Mouse (Mus musculus) forebrain, embryonic 14.5 days (tissue): ENCODE results near the gene Filip1l. TPM values are rescaled to one million over a fixed set of nuclear protein-coding genes. Genes with fewer than 3 reads are reported as not detected.

Experiments used
- ATAC-seq: fragments of 200-750 bp; cut with Nextera tagmentation; 2 replicates; pipeline ENCODE4 v1.8.0; 2017; ENCODE audit warnings: mild to moderate bottlenecking, moderate library complexity
- DNase-seq: peaks from one replicate; pipeline ENCODE4 v3.0.0-alpha.2; 2015; ENCODE audit warnings: low spot score
- H3K27ac ChIP-seq: fragments of 300-500 bp; sonication (generic); 2 replicates; pipeline ENCODE4 v1.5.1; 2014; ENCODE audit warnings: low read depth, mild to moderate bottlenecking, control low read depth, low read length, moderate library complexity
- H3K27me3 ChIP-seq: fragments of 300-500 bp; sonication (generic); replicated peaks from 2 replicates; pipeline ENCODE4 v1.6.1; 2014; ENCODE audit warnings: low read length, control low read depth, mixed read lengths; ENCODE audit not compliant: control insufficient read depth, insufficient read depth
- H3K36me3 ChIP-seq: fragments of 300-500 bp; sonication (generic); 2 replicates; pipeline ENCODE4 v1.6.1; 2014; ENCODE audit warnings: low read length, control low read depth; ENCODE audit not compliant: control insufficient read depth, insufficient read depth
- H3K4me1 ChIP-seq: fragments of 300-500 bp; sonication (generic); 2 replicates; pipeline ENCODE4 v1.6.1; 2014; ENCODE audit warnings: antibody characterized with exemption, low read length, control low read depth; ENCODE audit not compliant: control insufficient read depth, insufficient read depth
- H3K4me2 ChIP-seq: fragments of 300-500 bp; sonication (generic); 2 replicates; pipeline ENCODE4 v1.6.1; 2014; ENCODE audit warnings: mild to moderate bottlenecking, control low read depth, low read length
- H3K4me3 ChIP-seq: fragments of 300-500 bp; sonication (generic); 2 replicates; pipeline ENCODE4 v1.5.1; 2014; ENCODE audit warnings: low read depth, low read length, control low read depth
- H3K9ac ChIP-seq: fragments of 300-500 bp; sonication (generic); 2 replicates; pipeline ENCODE4 v1.6.1; 2014; ENCODE audit warnings: mild to moderate bottlenecking, low read length, control low read depth, moderate library complexity
- H3K9me3 ChIP-seq: fragments of 300-500 bp; sonication (generic); replicated peaks from 2 replicates; pipeline ENCODE4 v1.6.1; 2016; ENCODE audit warnings: low read length, control low read depth, mixed read lengths; ENCODE audit not compliant: control insufficient read depth
- WGBS: fragments of 180-500 bp; shearing (Covaris S2); extraction: QIAGEN DNeasy Blood & Tissue Kit; methylation state at CpG from one replicate; pipeline ENCODE4 v1.1.7; 2014; 5-methylcytosine and 5-hydroxymethylcytosine counted together
- polyA plus RNA-seq: library from polyadenylated mRNA; unstranded; fragments of >200 nt; fragmentation: Nextera tagmentation; extraction: Ambion mirVana; gene quantifications from 2 replicates; pipeline ENCODE4 v1.2.1, GENCODE M21; 2014

Filip1l gene
- polyA plus RNA-seq, 1 experiment from 2014 or later: 2.2 TPM

DNA sequence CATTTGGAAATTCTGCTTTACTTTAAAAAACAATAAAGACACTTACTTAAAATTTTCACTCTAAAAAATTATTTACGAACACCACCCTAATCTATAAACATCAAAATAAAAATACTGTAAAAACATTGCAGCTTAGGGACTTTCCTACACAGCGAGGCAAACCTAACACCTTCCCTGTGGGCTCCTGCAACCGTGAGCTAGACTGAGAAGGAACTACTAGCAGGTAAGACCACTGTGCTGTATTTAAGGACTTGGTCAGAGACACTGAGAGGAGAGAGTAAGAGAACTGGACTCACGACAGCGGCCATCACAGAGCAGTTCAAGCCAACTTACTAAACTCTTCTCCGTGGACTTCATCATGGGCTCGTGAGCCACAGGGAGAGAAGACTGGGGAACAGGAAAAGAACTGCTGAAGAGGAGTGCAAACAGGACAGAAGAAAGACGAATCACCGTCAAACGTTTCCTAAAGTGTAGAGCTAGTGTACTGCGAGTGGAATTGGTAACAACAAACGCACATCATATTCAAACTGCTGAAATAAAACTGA, 117.5 kb downstream of the Filip1l start:
- H3K9ac ChIP-seq: no peak overlapping the region
- 96% methylated on average over 12 of the region's 12 CpGs for WGBS

GRCm38 (mm10) chr16:57471071-57471470, 118.2 kb downstream of the Filip1l start:
- H3K9me3 ChIP-seq: no peaks in the 10 kb centered on the region
- no peak overlapping the region for H3K9ac ChIP-seq
- ATAC-seq (no peak), DNase-seq (no peak)
- no peaks in the 10 kb centered on the region for H3K36me3 ChIP-seq
- H3K4me3 ChIP-seq: no peak overlapping the region
- no peaks in the 10 kb centered on the region for H3K27me3 ChIP-seq
- no peak overlapping the region for H3K27ac ChIP-seq
- no peak overlapping the region for H3K4me2 ChIP-seq
- H3K4me1 ChIP-seq: no peaks in the 10 kb centered on the region

More for the DNA sequence above, 117.5 kb downstream of the Filip1l start:
- Histone ChIP-seq H3K4me1 (no peaks in the 10 kb centered on the region), H3K27me3 (no peaks in the 10 kb centered on the region), H3K9me3 (no peaks in the 10 kb centered on the region), H3K4me3 (no peak overlapping the region), H3K27ac (no peak overlapping the region), H3K4me2 (no peak overlapping the region), H3K36me3 (no peaks in the 10 kb centered on the region)
- no peak for DNase-seq
- no peak for ATAC-seq

- WGBS: 79% methylated on average over 10 of the region's 10 CpGs
- no peak for ATAC-seq
- Histone ChIP-seq H3K4me3 (no peak overlapping the region), H3K27ac (no peak overlapping the region), H3K9ac (no peak overlapping the region), H3K27me3 (no peaks in the 10 kb centered on the region), H3K4me1 (no peaks in the 10 kb centered on the region), H3K4me2 (no peak overlapping the region), H3K36me3 (no peaks in the 10 kb centered on the region), H3K9me3 (no peaks in the 10 kb centered on the region)
- no peak for DNase-seq
Measured at GRCm38 (mm10) chr16:57473415-57474085, 120.7 kb downstream of the Filip1l start.

DNA sequence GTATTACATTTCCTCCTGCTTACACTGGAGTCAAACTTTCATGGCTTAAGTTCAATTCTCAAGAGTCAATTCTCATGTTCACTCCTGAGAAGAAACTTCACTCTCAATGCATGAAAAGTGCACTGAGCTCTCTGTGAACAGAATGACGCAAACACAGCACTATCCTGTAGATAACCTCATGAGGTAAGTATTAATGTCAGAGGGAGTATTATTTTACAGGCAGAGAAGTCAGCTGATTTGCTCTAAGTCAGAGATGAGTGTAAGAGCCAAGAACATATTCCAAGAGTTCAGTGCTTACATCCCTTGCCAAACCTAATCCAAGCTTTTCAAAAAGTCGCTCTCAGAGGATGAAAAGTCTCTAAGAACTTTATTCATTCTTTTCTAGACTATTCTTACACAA, 125.6 kb downstream of the Filip1l start:
- WGBS: 92% methylated on average over 2 of the region's 2 CpGs
- no peak for ATAC-seq
- Histone ChIP-seq H3K4me1 (no peaks in the 10 kb centered on the region), H3K9ac (no peak overlapping the region), H3K9me3 (no peaks in the 10 kb centered on the region), H3K27ac (no peak overlapping the region), H3K36me3 (no peaks in the 10 kb centered on the region), H3K4me3 (no peak overlapping the region), H3K27me3 (no peaks in the 10 kb centered on the region), H3K4me2 (no peak overlapping the region)
- DNase-seq: no peak

DNA sequence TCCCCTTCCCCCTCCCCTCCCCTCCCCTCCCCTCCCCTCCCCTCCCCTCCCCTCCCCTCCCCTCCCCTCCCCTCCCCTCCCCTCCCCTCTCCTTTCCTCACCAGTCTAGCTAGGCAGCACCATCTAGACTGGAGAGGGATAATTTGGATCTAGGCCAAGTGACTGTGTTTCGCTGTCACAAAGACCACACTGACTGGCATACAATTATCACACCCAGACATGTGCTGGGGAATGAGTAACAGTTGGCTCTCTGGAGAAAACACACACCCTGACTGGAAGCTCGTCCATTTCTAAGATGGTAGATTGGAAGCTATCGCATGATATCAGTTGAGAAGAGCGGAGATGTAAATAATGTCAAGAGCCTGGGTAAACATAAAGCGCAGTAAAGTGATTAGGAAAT, 126.9 kb downstream of the Filip1l start:
- no peaks in the 10 kb centered on the region for H3K36me3 ChIP-seq
- H3K27me3 ChIP-seq: no peaks in the 10 kb centered on the region
- H3K9me3 ChIP-seq: no peaks in the 10 kb centered on the region
- no peak overlapping the region for H3K4me2 ChIP-seq
- DNase-seq (peak; percentile 90), ATAC-seq (peak; percentile 95)
- H3K4me3 ChIP-seq: no peak overlapping the region
- H3K27ac ChIP-seq: no peak overlapping the region
- 52% methylated on average over 5 of the region's 5 CpGs for WGBS
- H3K9ac ChIP-seq: no peak overlapping the region
- no peaks in the 10 kb centered on the region for H3K4me1 ChIP-seq

- no peaks in the 10 kb centered on the region for H3K9me3 ChIP-seq
- no peaks in the 10 kb centered on the region for H3K4me1 ChIP-seq
- no peaks in the 10 kb centered on the region for H3K27me3 ChIP-seq
- H3K27ac ChIP-seq: no peak overlapping the region
- 45% methylated on average over 6 of the region's 6 CpGs for WGBS
- H3K4me3 ChIP-seq: no peak overlapping the region
- DNase-seq (peak; percentile 40), ATAC-seq (peak; percentile 18; the same call in 1 of the 2 replicates)
- H3K4me2 ChIP-seq: no peak overlapping the region
- no peak overlapping the region for H3K9ac ChIP-seq
- no peaks in the 10 kb centered on the region for H3K36me3 ChIP-seq
Measured at GRCm38 (mm10) chr16:57482264-57482663, 129.4 kb downstream of the Filip1l start.

- H3K27me3 ChIP-seq: no peaks in the 10 kb centered on the region
- ATAC-seq: no peak
- no peak overlapping the region for H3K4me2 ChIP-seq
- no peaks in the 10 kb centered on the region for H3K4me1 ChIP-seq
- no peak overlapping the region for H3K9ac ChIP-seq
- no peak overlapping the region for H3K4me3 ChIP-seq
- no peaks in the 10 kb centered on the region for H3K36me3 ChIP-seq
- H3K27ac ChIP-seq: no peak overlapping the region
- 75% methylated on average over 4 of the region's 4 CpGs for WGBS
- H3K9me3 ChIP-seq: no peaks in the 10 kb centered on the region
- DNase-seq: no peak
Measured at GRCm38 (mm10) chr16:57482911-57483310, 130.0 kb downstream of the Filip1l start.

GRCm38 (mm10) chr16:57483503-57483902, 130.6 kb downstream of the Filip1l start:
- H3K9me3 ChIP-seq: no peaks in the 10 kb centered on the region
- DNase-seq (no peak), ATAC-seq (no peak)
- H3K4me2 ChIP-seq: no peak overlapping the region
- H3K36me3 ChIP-seq: no peaks in the 10 kb centered on the region
- no peak overlapping the region for H3K9ac ChIP-seq
- 92% methylated on average over 2 of the region's 2 CpGs for WGBS
- no peaks in the 10 kb centered on the region for H3K27me3 ChIP-seq
- H3K4me3 ChIP-seq: no peak overlapping the region
- H3K4me1 ChIP-seq: no peaks in the 10 kb centered on the region
- no peak overlapping the region for H3K27ac ChIP-seq

GRCm38 (mm10) chr16:57484043-57484795, 131.3 kb downstream of the Filip1l start:
- WGBS: 80% methylated on average over 12 of the region's 12 CpGs
- Histone ChIP-seq H3K9ac (no peak overlapping the region), H3K4me2 (no peak overlapping the region), H3K4me3 (no peak overlapping the region), H3K27me3 (no peaks in the 10 kb centered on the region), H3K4me1 (no peaks in the 10 kb centered on the region), H3K27ac (no peak overlapping the region), H3K9me3 (no peaks in the 10 kb centered on the region), H3K36me3 (no peaks in the 10 kb centered on the region)
- no peak for DNase-seq
- no peak for ATAC-seq
